Mouse (Mus musculus) embryonic facial prominence, embryonic 12.5 days (tissue): ENCODE results near the gene Fbxw5. TPM values are rescaled to one million over a fixed set of nuclear protein-coding genes. Genes with fewer than 3 reads are reported as not detected.
A peak's percentile ranks its signal among the peaks of the same experiment; 100 is the strongest.

Experiments
- ATAC-seq: fragments of 200-750 bp; cut with Nextera tagmentation; 2 replicates; pipeline ENCODE4 v1.8.0; 2017; ENCODE audit not compliant: insufficient number of reproducible peaks, insufficient read depth, low FRiP score, low TSS enrichment
- H3K27ac ChIP-seq: fragments of 300-500 bp; sonication (generic); 2 replicates; pipeline ENCODE4 v1.5.1; 2016; ENCODE audit warnings: mild to moderate bottlenecking
- H3K27me3 ChIP-seq: fragments of 300-500 bp; sonication (generic); 2 replicates; pipeline ENCODE4 v1.6.1; 2016; ENCODE audit warnings: mild to moderate bottlenecking, moderate library complexity
- H3K36me3 ChIP-seq: fragments of 300-500 bp; sonication (generic); 2 replicates; pipeline ENCODE4 v1.6.1; 2016; ENCODE audit warnings: mild to moderate bottlenecking
- H3K4me1 ChIP-seq: fragments of 300-500 bp; sonication (generic); 2 replicates; pipeline ENCODE4 v1.6.1; 2016
- H3K4me2 ChIP-seq: fragments of 300-500 bp; sonication (generic); replicated peaks from 2 replicates; pipeline ENCODE4 v1.6.1; 2016; ENCODE audit warnings: mild to moderate bottlenecking, moderate library complexity
- H3K4me3 ChIP-seq: fragments of 300-500 bp; sonication (generic); 2 replicates; pipeline ENCODE4 v1.5.1; 2016; ENCODE audit warnings: mild to moderate bottlenecking
- H3K9ac ChIP-seq: fragments of 300-500 bp; sonication (generic); 2 replicates; pipeline ENCODE4 v1.6.1; 2016; ENCODE audit warnings: mild to moderate bottlenecking, moderate library complexity
- H3K9me3 ChIP-seq: fragments of 300-500 bp; sonication (generic); 2 replicates; pipeline ENCODE4 v1.6.1; 2016; ENCODE audit warnings: mild to moderate bottlenecking, moderate library complexity
- WGBS: fragments of 180-500 bp; shearing (Covaris S2); methylation state at CpG from one replicate; pipeline ENCODE4 v1.1.7; 2016; 5-methylcytosine and 5-hydroxymethylcytosine counted together
- polyA plus RNA-seq: library from polyadenylated mRNA; unstranded; fragments of >200 nt; fragmentation: Nextera tagmentation; extraction: Ambion mirVana; gene quantifications from 2 replicates; pipeline ENCODE4 v1.2.1, GENCODE M21; 2016

Gene Fbxw5
- polyA plus RNA-seq, 1 experiment from 2014 or later: 82.8 TPM

DNA sequence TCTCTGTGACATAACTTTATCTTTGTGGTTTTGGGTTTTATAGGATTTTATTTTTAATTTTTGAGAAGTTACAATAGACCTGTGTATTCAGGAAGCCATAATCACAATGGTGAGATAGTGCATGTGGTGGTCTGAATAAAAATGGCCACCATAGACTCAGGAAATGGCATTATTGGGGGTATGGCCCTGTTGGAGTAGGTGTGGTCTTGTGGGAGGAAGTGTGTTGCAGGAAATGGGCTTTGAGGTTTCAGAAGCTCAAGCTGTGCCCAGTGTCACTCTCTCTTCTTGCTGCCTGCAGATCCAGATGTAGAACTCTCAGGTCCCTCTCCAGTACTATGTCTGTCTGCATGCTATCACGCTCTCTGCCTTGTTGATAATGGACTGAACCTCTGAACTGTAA is 20.0 kb upstream of the Fbxw5 start:
- H3K4me2 ChIP-seq: no peak overlapping the region
- H3K4me1 ChIP-seq: no peaks in the 10 kb centered on the region
- no peaks in the 10 kb centered on the region for H3K27me3 ChIP-seq
- H3K9ac ChIP-seq: no peak overlapping the region
- H3K4me3 ChIP-seq: no peak overlapping the region
- no peak for ATAC-seq
- H3K27ac ChIP-seq: no peak overlapping the region
- H3K9me3 ChIP-seq: no peaks in the 10 kb centered on the region
- WGBS: 85% methylated on average over 1 of the region's 1 CpGs
- no peaks in the 10 kb centered on the region for H3K36me3 ChIP-seq

DNA sequence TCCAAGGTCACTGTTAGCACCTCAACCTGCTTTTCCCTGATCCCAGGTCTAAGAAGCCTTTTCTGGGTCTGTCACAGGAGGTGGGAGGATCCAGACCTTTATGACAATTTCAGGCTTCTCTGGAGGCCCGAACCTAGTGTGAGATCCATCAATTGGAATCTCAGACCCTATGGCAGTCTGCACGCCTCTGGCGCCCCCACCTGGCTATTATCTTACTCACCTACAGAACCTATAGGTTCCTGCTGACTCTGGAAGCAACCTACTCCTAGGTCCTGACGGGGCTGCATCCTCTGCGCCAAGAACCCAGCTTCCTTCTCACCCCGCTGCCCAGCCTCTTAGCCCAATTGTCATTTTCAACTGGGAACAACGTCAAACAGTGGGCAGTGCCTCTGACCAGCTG is 17.6 kb upstream of the Fbxw5 start:
- H3K27ac ChIP-seq: no peak overlapping the region
- H3K4me2 ChIP-seq: no peak overlapping the region
- H3K4me3 ChIP-seq: no peak overlapping the region
- ATAC-seq: no peak
- H3K27me3 ChIP-seq: 0 out of 2 replicates have a peak, but pooled peaks cover 4% of the 10 kb centered on the region
- H3K36me3 ChIP-seq: no peaks in the 10 kb centered on the region
- no peak overlapping the region for H3K9ac ChIP-seq
- WGBS: 29% methylated on average over 7 of the region's 7 CpGs
- no peaks in the 10 kb centered on the region for H3K4me1 ChIP-seq
- no peaks in the 10 kb centered on the region for H3K9me3 ChIP-seq

DNA sequence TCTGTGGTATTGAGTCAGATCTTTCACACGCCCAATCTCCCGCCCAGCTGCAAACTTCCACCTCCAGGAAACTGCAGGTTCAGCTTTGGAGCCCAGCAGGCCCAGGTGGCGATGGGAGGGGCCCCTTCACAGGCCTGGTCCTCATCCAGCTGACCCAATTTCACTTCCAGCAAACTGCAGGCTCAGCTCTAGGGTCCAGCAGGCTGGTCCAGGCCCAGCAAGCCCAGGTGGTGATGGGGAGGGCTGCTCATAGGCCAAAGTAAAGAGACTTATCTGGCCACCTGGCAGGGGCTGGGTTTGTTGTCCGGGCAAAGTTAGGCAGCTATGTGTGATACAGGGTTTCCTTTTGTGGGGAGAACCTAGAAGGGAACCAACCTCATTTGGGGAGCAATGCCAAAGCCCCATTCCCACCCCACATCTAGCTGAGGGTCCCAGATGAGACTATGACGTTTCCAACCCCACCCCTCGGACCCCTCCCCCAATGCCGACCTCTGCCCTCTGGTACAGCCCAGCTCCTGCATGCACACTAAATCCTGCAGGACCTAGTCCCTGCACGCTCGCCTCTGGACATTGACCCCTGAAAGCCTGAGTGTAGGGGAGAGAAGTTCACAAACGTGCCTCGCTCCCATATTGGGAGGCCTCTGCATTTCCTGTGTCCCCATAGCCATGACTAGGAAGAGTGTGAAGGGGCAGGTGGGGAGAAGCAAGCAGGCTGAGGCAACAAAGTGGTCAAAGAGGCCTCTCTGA is 15.5 kb upstream of the Fbxw5 start:
- Histone ChIP-seq H3K27ac (no peak overlapping the region), H3K36me3 (no peaks in the 10 kb centered on the region), H3K9ac (no peak overlapping the region), H3K4me2 (no peak overlapping the region), H3K4me1 (no peaks in the 10 kb centered on the region), H3K9me3 (no peaks in the 10 kb centered on the region), H3K27me3 (0 out of 2 replicates have a peak, but pooled peaks cover 4% of the 10 kb centered on the region), H3K4me3 (no peak overlapping the region)
- no peak for ATAC-seq
- WGBS: 64% methylated on average over 11 of the region's 11 CpGs

DNA sequence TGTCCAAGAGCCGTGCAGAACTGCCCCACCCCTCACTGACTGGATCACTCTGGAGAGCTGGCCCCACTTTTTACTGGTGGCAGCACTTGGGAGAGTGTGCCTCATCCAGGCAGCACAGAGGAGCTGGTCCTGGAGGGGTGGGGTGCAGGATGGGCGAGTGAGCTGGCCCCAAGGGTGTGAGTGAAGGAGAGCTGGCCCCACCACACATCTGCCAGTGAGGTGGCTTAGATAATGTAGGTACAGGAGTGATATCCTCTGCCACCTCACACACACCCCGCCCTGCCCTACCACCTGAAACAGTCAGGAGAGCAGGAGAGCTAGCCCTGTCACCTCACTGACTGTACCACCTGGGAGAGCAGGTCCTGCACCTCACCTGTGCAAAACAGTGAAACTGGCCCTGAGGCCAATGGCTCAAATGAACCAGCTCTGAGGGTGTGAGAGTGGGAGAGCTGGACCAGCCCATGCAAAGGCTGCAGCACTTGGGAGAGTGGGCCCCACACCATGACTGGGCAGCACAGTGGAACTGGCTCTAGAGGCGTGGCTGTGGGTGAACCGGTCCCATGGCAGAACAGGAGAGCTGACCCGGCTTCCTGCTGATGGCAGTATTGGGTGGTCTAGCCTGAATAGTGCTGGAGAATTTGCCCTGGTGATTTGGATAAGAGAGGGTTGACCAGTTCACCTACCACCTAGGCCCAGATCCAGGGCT is 12.4 kb upstream of the Fbxw5 start:
- no peak overlapping the region for H3K27ac ChIP-seq
- H3K36me3 ChIP-seq: no peaks in the 10 kb centered on the region
- H3K4me3 ChIP-seq: no peak overlapping the region
- WGBS: 72% methylated on average over 6 of the region's 6 CpGs
- ATAC-seq: no peak
- no peak overlapping the region for H3K4me2 ChIP-seq
- H3K9me3 ChIP-seq: no peaks in the 10 kb centered on the region
- no peaks in the 10 kb centered on the region for H3K4me1 ChIP-seq
- H3K9ac ChIP-seq: no peak overlapping the region
- H3K27me3 ChIP-seq: 0 out of 2 replicates have a peak, but pooled peaks cover 4% of the 10 kb centered on the region

- 80% methylated on average over 7 of the region's 7 CpGs for WGBS
- ATAC-seq: no peak
Measured at GRCm38 (mm10) chr2:25488671-25489068, 11.9 kb upstream of the Fbxw5 start.

GRCm38 (mm10) chr2:25492988-25493387 is 7.6 kb upstream of the Fbxw5 start:
- no peak overlapping the region for H3K4me3 ChIP-seq
- no peaks in the 10 kb centered on the region for H3K4me1 ChIP-seq
- H3K27me3 ChIP-seq: no peaks in the 10 kb centered on the region
- H3K36me3 ChIP-seq: no peaks in the 10 kb centered on the region
- 72% methylated on average over 5 of the region's 5 CpGs for WGBS
- no peak overlapping the region for H3K4me2 ChIP-seq
- H3K9ac ChIP-seq: no peak overlapping the region
- no peak for ATAC-seq
- no peak overlapping the region for H3K27ac ChIP-seq
- no peaks in the 10 kb centered on the region for H3K9me3 ChIP-seq

More at GRCm38 (mm10) chr2:25488671-25489068, 11.9 kb upstream of the Fbxw5 start:
- Histone ChIP-seq H3K4me1 (no peaks in the 10 kb centered on the region), H3K4me2 (no peak overlapping the region), H3K4me3 (no peak overlapping the region), H3K27me3 (0 out of 2 replicates have a peak, but pooled peaks cover 4% of the 10 kb centered on the region), H3K9me3 (no peaks in the 10 kb centered on the region), H3K36me3 (no peaks in the 10 kb centered on the region), H3K27ac (no peak overlapping the region), H3K9ac (no peak overlapping the region)

DNA sequence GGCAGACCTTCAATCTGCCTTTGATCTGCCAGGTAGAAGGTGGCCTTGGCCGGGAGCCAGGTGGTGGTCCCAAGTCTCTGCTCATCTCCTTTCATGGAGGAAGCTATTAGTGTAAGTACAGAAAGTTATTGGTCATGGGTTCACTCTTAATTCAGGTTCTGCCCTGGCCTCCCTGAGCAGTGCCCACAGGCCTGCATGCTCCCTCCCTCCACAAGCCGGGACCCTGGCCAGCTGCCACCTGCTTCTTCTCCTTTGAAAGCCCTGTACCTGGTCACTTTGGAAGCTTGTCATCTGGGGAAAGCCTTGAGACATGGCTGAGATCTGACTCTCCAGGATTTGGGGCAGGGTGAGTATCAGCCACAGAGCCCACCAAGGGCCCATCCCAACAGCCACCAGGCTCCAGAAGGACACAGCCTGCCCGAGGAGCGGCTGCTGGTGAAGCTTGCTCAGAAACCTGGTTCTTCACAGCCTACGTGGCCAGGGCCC is 7.0 kb upstream of the Fbxw5 start, which contains the start of gene Lcn12:
TSS of gene Lcn12 (minus strand) at position 436 of the 486 bp plus-strand sequence.
- 78% methylated on average over 5 of the region's 5 CpGs for WGBS
- no peak for ATAC-seq
- no peaks in the 10 kb centered on the region for H3K36me3 ChIP-seq
- H3K27ac ChIP-seq: no peak within 1 kb of the TSS
- no peaks in the 10 kb centered on the region for H3K4me1 ChIP-seq
- H3K4me2 ChIP-seq: no peak within 1 kb of the TSS
- H3K9me3 ChIP-seq: no peaks in the 10 kb centered on the region
- H3K9ac ChIP-seq: no peak within 1 kb of the TSS
- H3K27me3 ChIP-seq: no peaks in the 10 kb centered on the region
- no peak within 1 kb of the TSS for H3K4me3 ChIP-seq

DNA sequence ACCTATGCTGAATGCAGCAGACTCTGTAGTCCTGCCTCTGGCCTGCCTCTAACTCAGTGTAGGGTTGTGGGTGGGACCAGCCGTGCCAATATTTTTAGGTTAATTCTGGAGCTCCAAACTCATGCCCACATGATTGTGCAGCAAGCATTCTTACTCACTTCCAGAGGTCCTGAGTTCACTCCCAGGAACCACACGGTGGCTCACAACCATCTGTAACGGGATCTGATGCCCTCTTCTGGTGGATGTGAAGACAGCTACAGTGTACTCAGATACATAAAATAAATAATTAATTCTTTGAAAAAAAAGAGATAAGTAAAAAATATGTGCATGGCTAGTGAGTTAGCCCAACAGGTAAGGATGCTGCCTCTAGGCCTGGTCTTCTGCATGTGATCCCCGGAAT is 4.1 kb upstream of the Fbxw5 start:
- H3K4me3 ChIP-seq: no peak overlapping the region
- no peak for ATAC-seq
- no peak overlapping the region for H3K4me2 ChIP-seq
- H3K27me3 ChIP-seq: no peaks in the 10 kb centered on the region
- peaks cover 6% of the 10 kb centered on the region for H3K4me1 ChIP-seq
- no peak overlapping the region for H3K27ac ChIP-seq
- WGBS: 46% methylated on average over 4 of the region's 4 CpGs
- H3K36me3 ChIP-seq: no peaks in the 10 kb centered on the region
- no peak overlapping the region for H3K9ac ChIP-seq
- no peaks in the 10 kb centered on the region for H3K9me3 ChIP-seq

DNA sequence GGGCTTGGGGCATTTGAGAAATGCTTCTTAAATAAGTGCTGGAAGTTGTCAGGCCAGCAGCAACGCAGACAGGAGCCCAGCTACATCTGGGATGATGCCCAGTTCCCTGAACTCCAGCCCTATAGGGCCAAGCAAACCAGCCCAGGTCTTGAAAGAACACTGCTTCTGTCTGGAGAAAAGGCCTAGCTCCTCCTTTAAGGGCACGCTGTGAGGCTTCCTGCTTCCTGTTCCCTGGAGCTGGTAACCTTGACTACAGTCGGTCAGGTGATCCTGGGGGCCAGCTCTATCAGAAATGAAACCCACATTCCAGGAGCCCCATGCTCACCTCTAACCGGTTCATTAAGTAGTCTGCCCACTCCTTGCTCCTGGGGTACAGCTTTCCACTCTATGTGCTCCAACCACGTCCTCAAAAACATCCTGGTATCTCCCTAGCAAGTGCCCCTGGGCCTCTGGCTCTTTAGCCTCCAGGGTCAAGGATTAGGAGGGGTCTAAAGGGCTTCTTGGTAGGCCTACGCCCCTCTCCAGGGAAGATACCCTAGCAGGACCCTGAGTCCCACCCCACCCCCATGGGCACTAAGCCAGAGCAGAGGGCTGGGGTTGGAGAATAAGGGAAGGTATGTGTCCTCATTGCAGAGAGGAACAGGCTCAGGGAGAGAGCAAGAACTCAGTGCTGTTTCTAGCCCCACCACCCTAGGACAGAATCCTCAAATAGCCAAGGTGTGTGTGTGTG is 2.5 kb upstream of the Fbxw5 start:
- Histone ChIP-seq H3K4me1 (peaks cover 13% of the 10 kb centered on the region), H3K27me3 (no peaks in the 10 kb centered on the region), H3K36me3 (no peaks in the 10 kb centered on the region), H3K4me2 (no peak overlapping the region), H3K4me3 (no peak overlapping the region), H3K27ac (no peak overlapping the region), H3K9me3 (no peaks in the 10 kb centered on the region), H3K9ac (no peak overlapping the region)
- WGBS: 53% methylated on average over 6 of the region's 6 CpGs
- no peak for ATAC-seq

DNA sequence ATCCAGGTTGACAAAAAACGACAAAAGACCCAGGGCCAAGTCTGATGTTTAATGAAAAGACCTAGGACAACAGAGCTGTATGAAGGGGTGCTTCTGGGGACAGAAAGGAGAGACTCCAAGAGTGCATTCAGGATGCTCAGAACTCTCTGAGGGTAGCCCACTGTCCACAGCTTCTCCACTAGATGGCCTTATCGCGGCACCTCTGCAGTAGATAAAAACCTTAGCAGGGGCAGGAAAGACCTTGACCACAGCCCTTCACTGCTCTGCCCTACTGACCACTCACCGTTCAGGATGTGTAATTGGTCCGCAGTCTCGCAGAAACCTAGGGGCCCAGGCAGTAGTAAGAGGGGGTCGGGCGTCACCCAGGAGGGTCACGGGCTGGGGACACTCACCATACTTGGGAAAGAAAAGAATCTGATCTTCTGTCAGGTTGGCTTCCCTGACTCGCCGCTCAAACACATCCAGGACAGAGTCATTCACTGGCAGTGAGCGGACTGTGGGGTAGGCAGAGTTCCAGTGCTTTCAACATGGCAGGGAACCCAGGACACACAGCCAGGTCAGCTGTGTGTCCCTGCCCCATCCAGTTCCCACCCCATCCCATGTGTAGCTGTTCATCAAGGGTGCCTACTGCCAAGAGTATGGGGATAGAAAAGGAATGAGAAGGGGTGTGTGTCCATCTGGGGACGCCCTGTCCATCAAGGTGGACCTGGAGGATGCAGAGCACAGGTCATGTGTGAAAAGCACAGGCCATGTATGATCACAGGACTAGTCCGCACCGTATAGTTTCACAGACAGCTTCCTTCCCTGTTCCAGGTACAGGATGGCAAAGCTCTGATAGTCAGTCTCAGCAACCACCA is 1.7 kb upstream of the Fbxw5 start:
- H3K9ac ChIP-seq: no peak overlapping the region
- H3K36me3 ChIP-seq: peaks cover 6% of the 10 kb centered on the region
- no peak overlapping the region for H3K4me2 ChIP-seq
- no peak for ATAC-seq
- H3K27ac ChIP-seq: no peak overlapping the region
- WGBS: 72% methylated on average over 15 of the region's 15 CpGs
- no peaks in the 10 kb centered on the region for H3K9me3 ChIP-seq
- no peak overlapping the region for H3K4me3 ChIP-seq
- no peaks in the 10 kb centered on the region for H3K27me3 ChIP-seq
- peaks cover 13% of the 10 kb centered on the region for H3K4me1 ChIP-seq

GRCm38 (mm10) chr2:25500071-25500575 is 427 bp upstream of the Fbxw5 start:
- Histone ChIP-seq H3K36me3 (peaks cover 19% of the 10 kb centered on the region), H3K9me3 (no peaks in the 10 kb centered on the region), H3K27ac (peak overlapping the region; percentile 46; the same call in 1 of the 2 replicates), H3K4me1 (peaks cover 13% of the 10 kb centered on the region), H3K9ac (peak overlapping the region; percentile 53), H3K4me3 (peak overlapping the region; percentile 82), H3K27me3 (no peaks in the 10 kb centered on the region), H3K4me2 (peak overlapping the region; percentile 95)
- no peak for ATAC-seq
- WGBS: 75% methylated on average over 6 of the region's 6 CpGs
